Mouse (Mus musculus) MEL (cell line): ENCODE data around the gene Mfn2. TPM values are rescaled to one million over a fixed set of nuclear protein-coding genes. Genes with fewer than 3 reads are reported as not detected.
A peak's percentile ranks its signal among the peaks of the same experiment; 100 is the strongest.

Source experiments
- DNase-seq: peaks from one replicate; pipeline ENCODE4 v3.0.0; 2011; ENCODE audit warnings: low read depth, low spot score
- H3K27ac ChIP-seq: 2 replicates; pipeline ENCODE4 v1.5.1; 2012; ENCODE audit warnings: low read depth, mild to moderate bottlenecking, control low read depth, low read length, moderate library complexity; ENCODE audit not compliant: control insufficient read depth
- H3K27me3 ChIP-seq, 2 experiments: fragments of 150-350 bp in 1 of 2; sonication (generic) in 1 of 2; 2 replicates each; pipeline ENCODE4 v1.6.1; 2012; ENCODE audit warnings: low read length in 2 of 2, mild to moderate bottlenecking in 2 of 2, improper control_type of control experiment in 1 of 2, moderate library complexity in 1 of 2; ENCODE audit not compliant: insufficient read depth in 2 of 2, control insufficient read depth in 1 of 2
- H3K36me3 ChIP-seq, 2 experiments: 2 replicates each; pipeline ENCODE4 v1.6.1; 2012 to 2014; ENCODE audit warnings: low read length in 2 of 2, improper control_type of control experiment in 1 of 2, inconsistent platforms in 1 of 2, mild to moderate bottlenecking in 1 of 2; ENCODE audit not compliant: insufficient read depth in 2 of 2, control insufficient read depth in 1 of 2
- H3K4me1 ChIP-seq, 2 experiments: fragments of 150-350 bp in 1 of 2; sonication (generic) in 1 of 2; 2 replicates each; pipeline ENCODE4 v1.6.1; 2012; ENCODE audit warnings: low read length in 2 of 2, improper control_type of control experiment in 1 of 2, mild to moderate bottlenecking in 1 of 2; ENCODE audit not compliant: insufficient read depth in 2 of 2, control insufficient read depth in 1 of 2
- H3K4me3 ChIP-seq, 2 experiments: fragments of 150-350 bp in 1 of 2; sonication (generic) in 1 of 2; 2 replicates each; pipeline ENCODE4 v1.5.1; 2012; ENCODE audit warnings: low read depth in 2 of 2, low read length in 2 of 2, mild to moderate bottlenecking in 2 of 2, moderate library complexity in 2 of 2, control low read depth in 1 of 2, improper control_type of control experiment in 1 of 2; ENCODE audit not compliant: control insufficient read depth in 1 of 2, insufficient read depth in 1 of 2
- H3K79me2 ChIP-seq: 2 replicates; pipeline ENCODE4 v1.6.1; 2012; ENCODE audit warnings: mild to moderate bottlenecking, low read length, moderate library complexity; ENCODE audit not compliant: control insufficient read depth, poor library complexity, insufficient read depth
- H3K9ac ChIP-seq: 2 replicates; pipeline ENCODE4 v1.6.1; 2012; ENCODE audit warnings: low read depth, mild to moderate bottlenecking, control low read depth, low read length, moderate library complexity; ENCODE audit not compliant: control insufficient read depth, poor library complexity, severe bottlenecking
- H3K9me3 ChIP-seq: fragments of 150-350 bp; sonication (generic); replicated peaks from 2 replicates; pipeline ENCODE4 v1.6.1; 2012; ENCODE audit warnings: mild to moderate bottlenecking, low read length, improper control_type of control experiment, moderate library complexity; ENCODE audit not compliant: insufficient read depth
- CTCF ChIP-seq, 3 experiments: IDR thresholded peaks in 2 of 3; conservative IDR thresholded peaks in 1 of 3; 2 replicates each; pipeline ENCODE4 v1.5.1; 2011 to 2012; ENCODE audit warnings: low read length in 3 of 3, low read depth in 2 of 3, mild to moderate bottlenecking in 2 of 3, improper control_type of control experiment in 1 of 3, inconsistent platforms in 1 of 3, mixed read lengths in 1 of 3, moderate library complexity in 1 of 3; ENCODE audit not compliant: control insufficient read depth in 1 of 3, insufficient read depth in 1 of 3, poor library complexity in 1 of 3, severe bottlenecking in 1 of 3
- EP300 ChIP-seq, 2 experiments: IDR thresholded peaks; 2 replicates each; pipeline ENCODE4 v1.6.1; 2011; ENCODE audit warnings: improper control_type of control experiment in 2 of 2, low read length in 2 of 2, low read depth in 1 of 2, mild to moderate bottlenecking in 1 of 2
- ETS1 ChIP-seq: IDR thresholded peaks from 2 replicates; pipeline ENCODE4 v1.6.1; 2012; ENCODE audit warnings: low read depth, mild to moderate bottlenecking, inconsistent platforms, low read length, improper control_type of control experiment, moderate library complexity
- JUND ChIP-seq: IDR thresholded peaks from 2 replicates; pipeline ENCODE4 v1.6.1; 2011; ENCODE audit warnings: low read depth, mild to moderate bottlenecking, improper control_type of control experiment, low read length
- KAT2A ChIP-seq: conservative IDR thresholded peaks from 2 replicates; pipeline ENCODE4 v1.6.1; 2012; ENCODE audit warnings: low read depth, low read length, improper control_type of control experiment, inconsistent platforms
- MAFK ChIP-seq: IDR thresholded peaks from 2 replicates; pipeline ENCODE4 v1.6.1; 2011; ENCODE audit warnings: low read depth, mild to moderate bottlenecking, low read length, improper control_type of control experiment, borderline replicate concordance
- MAX ChIP-seq: IDR thresholded peaks from 2 replicates; pipeline ENCODE4 v1.6.1; 2011; ENCODE audit warnings: low read length, improper control_type of control experiment
- MAZ ChIP-seq: IDR thresholded peaks from 2 replicates; pipeline ENCODE4 v1.6.1; 2012; ENCODE audit warnings: low read depth, mild to moderate bottlenecking, inconsistent platforms, low read length, improper control_type of control experiment
- MEF2A ChIP-seq: IDR thresholded peaks from 2 replicates; pipeline ENCODE4 v1.6.1; 2014; ENCODE audit warnings: low read depth, mild to moderate bottlenecking, inconsistent platforms, low read length, improper control_type of control experiment; ENCODE audit not compliant: poor library complexity, insufficient replicate concordance, severe bottlenecking; ENCODE audit errors: extremely low read depth
- MYC ChIP-seq: IDR thresholded peaks from 2 replicates; pipeline ENCODE4 v1.6.1; 2011; ENCODE audit warnings: low read depth, mild to moderate bottlenecking, low read length, improper control_type of control experiment, moderate library complexity
- NELFE ChIP-seq: IDR thresholded peaks from 2 replicates; pipeline ENCODE4 v1.6.1; 2011; ENCODE audit warnings: low read depth, low read length, improper control_type of control experiment
- NRF1 ChIP-seq: IDR thresholded peaks from 2 replicates; pipeline ENCODE4 v1.6.1; 2014; ENCODE audit warnings: low read depth, mild to moderate bottlenecking, inconsistent platforms, low read length, improper control_type of control experiment, moderate library complexity; ENCODE audit not compliant: poor library complexity, insufficient read depth, severe bottlenecking
- POLR2A ChIP-seq, 2 experiments: IDR thresholded peaks; 2 replicates each; pipeline ENCODE4 v1.6.1; 2011 to 2012; ENCODE audit warnings: low read length in 2 of 2, mild to moderate bottlenecking in 2 of 2, control low read depth in 1 of 2, improper control_type of control experiment in 1 of 2, low read depth in 1 of 2, moderate library complexity in 1 of 2; ENCODE audit not compliant: control insufficient read depth in 1 of 2, insufficient read depth in 1 of 2, poor library complexity in 1 of 2
- POLR2AphosphoS2 ChIP-seq: IDR thresholded peaks from 2 replicates; pipeline ENCODE4 v1.6.1; 2011; ENCODE audit warnings: low read length, improper control_type of control experiment
- RCOR1 ChIP-seq: IDR thresholded peaks from 2 replicates; pipeline ENCODE4 v1.6.1; 2012; ENCODE audit warnings: low read depth, mild to moderate bottlenecking, inconsistent platforms, low read length, improper control_type of control experiment
- SMC3 ChIP-seq: IDR thresholded peaks from 2 replicates; pipeline ENCODE4 v1.6.1; 2011; ENCODE audit warnings: low read depth, low read length, improper control_type of control experiment
- TCF12 ChIP-seq: IDR thresholded peaks from 2 replicates; pipeline ENCODE4 v1.6.1; 2014; ENCODE audit warnings: low read depth, mild to moderate bottlenecking, inconsistent platforms, low read length, improper control_type of control experiment, moderate library complexity
- UBTF ChIP-seq: IDR thresholded peaks from 2 replicates; pipeline ENCODE4 v1.6.1; 2012; ENCODE audit warnings: low read depth, mild to moderate bottlenecking, inconsistent platforms, low read length, improper control_type of control experiment, moderate library complexity, borderline replicate concordance; ENCODE audit not compliant: insufficient read depth
- USF1 ChIP-seq: IDR thresholded peaks from 2 replicates; pipeline ENCODE4 v1.6.1; 2014; ENCODE audit warnings: low read depth, mild to moderate bottlenecking, inconsistent platforms, low read length, improper control_type of control experiment, moderate library complexity
- USF2 ChIP-seq, 2 experiments: IDR thresholded peaks; 2 replicates each; pipeline ENCODE4 v1.6.1; 2011 to 2012; ENCODE audit warnings: improper control_type of control experiment in 2 of 2, low read length in 2 of 2, borderline replicate concordance in 1 of 2, inconsistent platforms in 1 of 2, low read depth in 1 of 2, mild to moderate bottlenecking in 1 of 2; ENCODE audit not compliant: insufficient read depth in 1 of 2
- ZKSCAN1 ChIP-seq: IDR thresholded peaks from 2 replicates; pipeline ENCODE4 v1.6.1; 2012; ENCODE audit warnings: low read depth, mild to moderate bottlenecking, inconsistent platforms, low read length, improper control_type of control experiment, moderate library complexity
- polyA plus RNA-seq, 2 experiments: library from polyadenylated mRNA; stranded (reverse) in 1 of 2; unstranded in 1 of 2; fragments of >175 nt in 1 of 2; fragments of >200 nt in 1 of 2; gene quantifications; 2 replicates each; pipeline versions ENCODE4 v1.2.1 to v1.2.4; 2012; ENCODE audit warnings: low replicate concordance in 2 of 2, low read depth in 1 of 2; ENCODE audit not compliant: insufficient read length in 2 of 2, insufficient read depth in 1 of 2, missing spikeins in 1 of 2
- total RNA-seq: library from RNA; depleted of rRNA; stranded (reverse); fragments of 300-350 nt; gene quantifications from 2 replicates; pipeline ENCODE4 v1.2.3, GENCODE M21; 2012

Mfn2 gene
- total and polyA plus RNA-seq, 3 experiments, result 19.0 to 32.8 TPM; not detected in 1

DNA sequence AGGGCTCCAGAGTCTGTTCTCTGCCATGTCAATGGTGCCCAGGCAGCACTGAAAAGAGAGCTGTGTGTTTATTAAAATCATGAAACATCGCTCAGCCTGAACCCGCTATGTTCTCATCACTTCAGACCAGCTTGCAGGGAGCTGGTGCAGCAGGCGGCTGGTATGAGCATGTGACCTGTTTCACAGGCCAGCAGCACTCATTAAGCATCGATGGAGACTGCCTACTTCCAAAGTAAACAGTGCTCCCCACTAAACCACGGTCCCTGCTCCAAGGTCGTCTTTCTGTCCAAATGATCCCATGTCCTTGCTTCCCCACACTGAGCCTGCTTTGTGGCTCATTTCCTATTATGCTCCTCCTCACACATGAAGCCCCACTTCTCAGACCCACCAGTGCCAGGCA lies 14.2 kb downstream of the Mfn2 start:
- no peaks in the 10 kb centered on the region for H3K9me3 ChIP-seq
- H3K9ac ChIP-seq, result no peak overlapping the region
- no peak overlapping the region for H3K4me3 ChIP-seq
- no peak for DNase-seq
- H3K36me3 ChIP-seq, result peaks cover 0 to 7% of the 10 kb centered on the region in 2 experiments; a peak in 1 of 4 replicates
- no peak overlapping the region for H3K27ac ChIP-seq
- no peaks in the 10 kb centered on the region for H3K27me3 ChIP-seq
- H3K4me1 ChIP-seq, result no peaks in the 10 kb centered on the region
- TF ChIP-seq RCOR1 (no peak), MAFK (no peak), ZKSCAN1 (no peak), TCF12 (no peak), MYC (no peak), NRF1 (no peak), JUND (no peak), MEF2A (no peak), KAT2A (no peak), USF1 (no peak), UBTF (no peak), MAX (no peak), NELFE (no peak), SMC3 (no peak), POLR2A (IDR thresholded peaks at IDR 0.05; ENCODE audit: control insufficient read depth in 1 of 2, insufficient read depth in 1 of 2, low read depth in 1 of 2, low read length in 2 of 2, poor library complexity in 1 of 2) (no peak), CTCF (IDR thresholded peaks at IDR 0.05 in 2 of 3, conservative IDR thresholded peaks at IDR 0.05 in 1 of 3; ENCODE audit: control insufficient read depth in 1 of 3, insufficient read depth in 1 of 3, low read depth in 2 of 3, low read length in 3 of 3, poor library complexity in 1 of 3, severe bottlenecking in 1 of 3) (no peak), MAZ (no peak), USF2 (IDR thresholded peaks at IDR 0.05; ENCODE audit: borderline replicate concordance in 1 of 2, insufficient read depth in 1 of 2, low read depth in 1 of 2, low read length in 2 of 2) (no peak)
- no peaks in the 10 kb centered on the region for H3K79me2 ChIP-seq

DNA sequence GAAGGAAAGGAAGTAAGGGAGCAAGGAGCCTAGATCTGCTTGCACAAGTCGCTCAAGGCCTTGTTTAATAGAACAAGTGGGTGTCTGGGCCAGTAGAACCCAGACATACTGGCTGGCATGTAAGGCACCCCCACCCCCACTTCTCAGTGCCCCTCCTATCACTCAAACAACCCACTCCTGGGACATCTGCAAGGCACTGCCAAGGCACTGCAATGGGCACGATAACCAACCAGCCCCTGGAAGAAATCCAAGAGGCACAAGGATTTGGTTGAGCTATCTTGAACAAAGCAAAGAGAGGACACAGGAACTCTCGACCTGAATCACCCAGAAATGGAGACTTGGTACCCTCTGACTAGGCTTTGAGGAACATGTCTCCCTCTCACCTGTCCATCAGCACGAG lies 16.3 kb downstream of the Mfn2 start:
- H3K79me2 ChIP-seq, result no peaks in the 10 kb centered on the region
- no peak overlapping the region for H3K9ac ChIP-seq
- TF ChIP-seq MAX (no peak), TCF12 (peak; percentile 48; the same call in 1 of the 2 replicates), ETS1 (0 out of 2 replicates have a peak, but pooled peaks have one; percentile 17), EP300 (IDR thresholded peaks at IDR 0.05; ENCODE audit: low read depth in 1 of 2, low read length in 2 of 2) (peak in 1 of 2 experiments; percentile 30; a peak in 1 of 4 replicates), POLR2AphosphoS2 (no peak), MAZ (no peak)
- no peak for DNase-seq
- no peaks in the 10 kb centered on the region for H3K4me1 ChIP-seq
- no peak overlapping the region for H3K27ac ChIP-seq
- peaks cover 0 to 7% of the 10 kb centered on the region in 2 experiments; a peak in 1 of 4 replicates for H3K36me3 ChIP-seq
- H3K4me3 ChIP-seq, result no peak overlapping the region
- no peaks in the 10 kb centered on the region for H3K27me3 ChIP-seq
- no peaks in the 10 kb centered on the region for H3K9me3 ChIP-seq
